Mouse (Mus musculus) embryonic facial prominence, embryonic 12.5 days (tissue): ENCODE results near the gene Cd80. TPM values are rescaled to one million over a fixed set of nuclear protein-coding genes. Genes with fewer than 3 reads are reported as not detected.
A peak's percentile ranks its signal among the peaks of the same experiment; 100 is the strongest.
"Not testable (repeated sequence)": the region's sequence is repeated elsewhere in the genome, so short reads cannot be mapped to it uniquely, and the experiment has no call there.

Experiments used
- ATAC-seq: fragments of 200-750 bp; cut with Nextera tagmentation; 2 replicates; pipeline ENCODE4 v1.8.0; 2017; ENCODE audit not compliant: insufficient number of reproducible peaks, insufficient read depth, low FRiP score, low TSS enrichment
- H3K27ac ChIP-seq: fragments of 300-500 bp; sonication (generic); 2 replicates; pipeline ENCODE4 v1.5.1; 2016; ENCODE audit warnings: mild to moderate bottlenecking
- H3K27me3 ChIP-seq: fragments of 300-500 bp; sonication (generic); 2 replicates; pipeline ENCODE4 v1.6.1; 2016; ENCODE audit warnings: mild to moderate bottlenecking, moderate library complexity
- H3K36me3 ChIP-seq: fragments of 300-500 bp; sonication (generic); 2 replicates; pipeline ENCODE4 v1.6.1; 2016; ENCODE audit warnings: mild to moderate bottlenecking
- H3K4me1 ChIP-seq: fragments of 300-500 bp; sonication (generic); 2 replicates; pipeline ENCODE4 v1.6.1; 2016
- H3K4me2 ChIP-seq: fragments of 300-500 bp; sonication (generic); replicated peaks from 2 replicates; pipeline ENCODE4 v1.6.1; 2016; ENCODE audit warnings: mild to moderate bottlenecking, moderate library complexity
- H3K4me3 ChIP-seq: fragments of 300-500 bp; sonication (generic); 2 replicates; pipeline ENCODE4 v1.5.1; 2016; ENCODE audit warnings: mild to moderate bottlenecking
- H3K9ac ChIP-seq: fragments of 300-500 bp; sonication (generic); 2 replicates; pipeline ENCODE4 v1.6.1; 2016; ENCODE audit warnings: mild to moderate bottlenecking, moderate library complexity
- H3K9me3 ChIP-seq: fragments of 300-500 bp; sonication (generic); 2 replicates; pipeline ENCODE4 v1.6.1; 2016; ENCODE audit warnings: mild to moderate bottlenecking, moderate library complexity
- WGBS: fragments of 180-500 bp; shearing (Covaris S2); methylation state at CpG from one replicate; pipeline ENCODE4 v1.1.7; 2016; 5-methylcytosine and 5-hydroxymethylcytosine counted together
- polyA plus RNA-seq: library from polyadenylated mRNA; unstranded; fragments of >200 nt; fragmentation: Nextera tagmentation; extraction: Ambion mirVana; gene quantifications from 2 replicates; pipeline ENCODE4 v1.2.1, GENCODE M21; 2016

The Cd80 gene
- polyA plus RNA-seq, 1 experiment from 2014 or later: 0.51 TPM

DNA sequence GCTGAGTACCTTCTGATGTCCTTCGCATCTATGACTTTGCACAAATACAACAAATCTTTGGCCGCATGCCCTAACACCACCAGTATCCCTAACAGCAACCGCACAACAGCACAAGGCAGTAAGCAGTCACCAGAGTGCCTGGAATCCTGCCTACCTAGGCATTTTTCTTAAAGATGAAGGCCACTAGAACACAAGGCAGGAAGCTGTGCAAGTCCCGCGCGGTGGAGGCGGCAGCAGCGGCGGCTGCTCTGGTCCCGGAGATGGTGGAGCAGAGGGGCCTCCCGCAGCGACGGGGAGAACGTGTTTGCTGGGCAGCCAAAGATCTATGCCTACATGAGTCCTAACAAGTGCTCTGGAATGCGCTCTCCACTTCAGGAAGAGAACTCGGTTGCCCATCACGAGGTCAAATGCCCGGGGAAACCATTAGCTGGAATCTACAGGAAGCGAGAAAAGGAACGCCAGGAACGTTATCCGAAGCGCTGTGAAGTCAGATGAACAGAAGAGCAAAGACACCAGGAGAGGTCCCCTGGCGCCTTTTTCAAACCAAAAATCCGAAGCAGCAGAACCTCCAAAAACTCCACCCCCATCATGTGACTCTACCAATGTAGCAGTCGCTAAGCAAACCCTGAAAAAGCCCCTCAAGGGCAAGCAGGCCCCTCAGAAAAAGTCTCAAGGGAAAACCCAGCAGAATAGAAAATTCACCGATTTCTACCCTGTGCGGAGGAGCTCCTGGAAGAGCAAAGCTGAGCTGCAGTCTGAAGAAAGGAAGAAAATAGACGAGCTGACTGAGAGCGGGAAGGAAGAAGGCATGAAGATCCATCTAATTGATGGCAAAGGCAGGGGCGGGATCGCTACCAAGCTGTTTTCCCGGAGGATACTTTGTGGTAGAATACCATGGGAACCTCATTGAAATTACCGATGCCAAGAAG lies 21.2 kb downstream of the Cd80 start:
- peak overlapping the region; percentile 20; the same call in 1 of the 2 replicates for H3K27ac ChIP-seq
- H3K4me1 ChIP-seq: no peaks in the 10 kb centered on the region; the same call in 1 of the 2 replicates
- 0 out of 2 replicates have a peak, but pooled peaks have one; percentile 10 for ATAC-seq
- H3K4me2 ChIP-seq: peak overlapping the region; percentile 67
- WGBS: 10% methylated on average over 34 of the region's 34 CpGs
- H3K27me3 ChIP-seq: 0 out of 2 replicates have a peak, but pooled peaks cover under 1% of the 10 kb centered on the region
- H3K9me3 ChIP-seq: no peaks in the 10 kb centered on the region
- peak overlapping the region; percentile 35 for H3K4me3 ChIP-seq
- H3K9ac ChIP-seq: peak overlapping the region; percentile 44; the same call in 1 of the 2 replicates
- no peaks in the 10 kb centered on the region for H3K36me3 ChIP-seq

DNA sequence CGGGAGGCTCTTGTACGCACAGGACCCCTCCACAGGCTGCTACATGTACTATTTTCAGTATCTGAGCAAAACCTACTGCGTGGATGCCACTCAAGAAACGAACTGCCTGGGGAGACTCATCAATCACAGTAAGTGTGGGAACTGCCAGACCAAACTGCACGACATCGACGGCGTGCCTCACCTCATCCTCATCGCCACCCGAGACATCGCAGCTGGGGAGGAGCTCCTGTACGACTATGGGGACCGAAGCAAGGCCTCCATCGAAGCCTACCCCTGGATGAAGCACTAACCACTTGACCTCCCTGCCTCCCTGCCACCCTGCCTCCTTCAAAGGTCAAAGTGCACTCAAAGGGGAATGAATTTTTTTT lies 21.9 kb downstream of the Cd80 start:
- Histone ChIP-seq H3K27ac (peak overlapping the region; percentile 20; the same call in 1 of the 2 replicates), H3K9ac (0 out of 2 replicates have a peak overlapping the region, but pooled peaks have one; percentile 44), H3K4me3 (peak overlapping the region; percentile 35), H3K4me2 (peak overlapping the region; percentile 67)
- WGBS: 54% methylated on average over 14 of the region's 14 CpGs
- not testable (repeated sequence) for ATAC-seq, H3K9me3 ChIP-seq, H3K36me3 ChIP-seq, H3K27me3 ChIP-seq, H3K4me1 ChIP-seq

DNA sequence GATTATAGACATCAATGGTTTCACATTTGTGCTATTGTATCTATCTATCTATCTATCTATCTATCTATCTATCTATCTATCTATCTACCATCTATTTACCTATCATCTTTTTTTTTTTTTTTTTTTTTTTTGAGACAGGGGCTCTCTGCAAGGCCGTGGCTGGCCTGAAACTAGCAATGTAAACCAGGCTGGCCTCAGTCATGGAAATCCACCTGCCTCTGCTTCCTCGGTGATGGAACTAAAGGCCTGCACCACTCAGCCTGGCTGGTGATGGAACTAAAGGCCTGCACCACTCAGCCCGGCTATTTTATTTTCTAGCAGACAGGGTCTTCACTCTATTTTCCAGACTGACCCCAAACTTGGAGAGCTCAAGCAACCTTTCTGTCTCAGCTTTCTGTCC lies 22.9 kb downstream of the Cd80 start:
- no peak overlapping the region for H3K4me2 ChIP-seq
- ATAC-seq: no peak
- 90% methylated on average over 3 of the region's 3 CpGs for WGBS
- no peak overlapping the region for H3K4me3 ChIP-seq
- H3K27ac ChIP-seq: no peak overlapping the region
- peaks cover 3% of the 10 kb centered on the region; the same call in 1 of the 2 replicates for H3K4me1 ChIP-seq
- H3K36me3 ChIP-seq: no peaks in the 10 kb centered on the region
- no peaks in the 10 kb centered on the region for H3K9me3 ChIP-seq
- no peak overlapping the region for H3K9ac ChIP-seq
- H3K27me3 ChIP-seq: peaks cover 17% of the 10 kb centered on the region

DNA sequence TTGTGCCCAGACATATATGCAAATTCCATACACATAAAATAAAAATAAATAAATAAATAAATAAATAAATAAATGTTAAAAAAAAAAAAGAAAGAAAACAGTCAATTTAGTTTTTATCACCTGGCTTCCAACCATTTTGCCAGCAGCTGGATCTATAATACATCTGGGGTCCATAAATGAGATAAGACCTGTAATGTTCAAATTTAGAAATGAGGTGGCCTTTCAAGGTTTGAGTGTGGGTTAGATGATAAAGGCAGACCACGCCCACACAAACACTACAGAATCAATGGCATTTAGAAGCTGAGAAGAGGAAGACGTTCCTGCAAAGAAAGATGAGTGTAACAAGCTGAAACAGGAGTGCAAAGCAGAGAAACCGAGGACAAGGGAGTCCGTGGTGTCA lies 26.0 kb downstream of the Cd80 start:
- WGBS: 75% methylated on average over 4 of the region's 4 CpGs
- Histone ChIP-seq H3K27me3 (peaks cover 27% of the 10 kb centered on the region), H3K9ac (no peak overlapping the region), H3K4me1 (peaks cover 6% of the 10 kb centered on the region; the same call in 1 of the 2 replicates), H3K4me2 (no peak overlapping the region), H3K9me3 (no peaks in the 10 kb centered on the region), H3K36me3 (no peaks in the 10 kb centered on the region), H3K27ac (no peak overlapping the region), H3K4me3 (no peak overlapping the region)
- ATAC-seq: no peak

DNA sequence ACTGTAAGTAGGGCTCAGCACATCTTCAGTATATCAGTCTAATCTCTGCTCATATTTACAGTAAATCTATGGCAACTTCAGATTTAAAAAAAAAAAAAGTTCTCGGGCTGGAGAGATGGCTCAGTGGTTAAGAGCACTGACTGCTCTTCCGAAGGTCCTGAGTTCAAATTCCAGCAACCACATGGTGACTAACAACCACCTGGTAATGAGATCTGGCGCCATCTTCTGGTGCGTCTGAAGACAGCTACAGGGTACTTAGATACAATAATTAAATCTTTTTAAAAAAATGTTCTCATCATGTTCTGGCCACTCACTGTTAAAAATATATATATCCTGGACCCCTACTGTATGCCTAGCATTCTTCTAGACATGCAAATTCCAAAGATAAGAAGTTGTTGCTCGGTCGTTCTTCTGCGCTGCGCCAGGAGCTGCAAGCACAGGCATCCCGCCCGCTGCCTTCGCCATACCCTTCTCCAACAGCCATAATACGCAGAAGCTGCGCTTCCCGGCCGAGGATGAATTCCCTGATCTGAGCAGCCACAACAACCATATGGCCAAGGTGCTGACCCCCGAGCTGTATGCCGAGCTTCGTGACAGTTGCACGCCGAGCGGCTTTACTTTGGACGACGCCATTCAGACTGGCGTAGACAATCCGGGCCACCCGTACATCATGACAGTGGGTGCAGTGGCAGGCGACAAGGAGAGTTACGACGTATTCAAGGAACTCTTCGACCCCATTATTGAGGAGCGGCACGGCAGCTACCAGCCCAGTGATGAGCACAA lies 27.6 kb downstream of the Cd80 start:
- Histone ChIP-seq H3K4me3 (peak overlapping the region; percentile 33), H3K4me1 (peaks cover 6% of the 10 kb centered on the region; the same call in 1 of the 2 replicates), H3K9ac (0 out of 2 replicates have a peak overlapping the region, but pooled peaks have one; percentile 19), H3K9me3 (no peaks in the 10 kb centered on the region), H3K36me3 (no peaks in the 10 kb centered on the region), H3K27ac (no peak overlapping the region), H3K27me3 (peaks cover 27% of the 10 kb centered on the region), H3K4me2 (peak overlapping the region; percentile 55)
- 25% methylated on average over 32 of the region's 32 CpGs for WGBS
- ATAC-seq: 0 out of 2 replicates have a peak, but pooled peaks have one; percentile 41

DNA sequence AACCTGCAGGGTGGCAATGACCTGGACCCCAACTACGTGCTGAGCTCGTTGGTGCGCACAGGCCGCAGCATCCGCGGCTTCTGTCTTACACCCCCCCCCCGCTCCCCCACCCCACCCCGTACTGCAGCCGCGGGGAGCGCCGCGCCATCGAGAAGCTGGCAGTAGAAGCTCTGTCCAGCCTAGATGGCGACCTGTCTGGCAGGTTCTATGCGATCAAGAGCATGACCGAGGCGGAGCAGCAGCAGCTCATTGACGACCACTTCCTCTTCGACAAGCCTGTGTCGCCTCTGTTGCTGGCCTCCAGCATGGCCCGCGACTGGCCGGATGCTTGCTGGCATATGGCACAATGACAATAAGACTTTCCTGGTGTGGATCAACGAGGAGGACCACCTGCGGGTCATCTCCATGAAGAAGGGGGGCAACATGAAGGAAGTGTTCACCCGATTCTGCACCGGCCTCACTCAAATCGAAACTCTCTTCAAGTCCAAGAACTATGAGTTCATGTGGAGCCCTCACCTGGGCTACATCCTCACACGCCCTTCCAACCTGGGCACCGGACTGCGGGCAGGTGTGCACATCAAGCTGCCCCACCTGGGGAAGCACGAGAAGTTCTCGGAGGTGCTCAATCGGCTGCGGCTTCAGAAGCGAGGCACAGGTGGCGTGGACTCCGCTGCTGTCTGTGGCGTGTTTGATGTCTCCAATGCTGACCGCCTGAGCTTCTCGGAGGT lies 28.4 kb downstream of the Cd80 start:
- H3K4me1 ChIP-seq: peaks cover 6% of the 10 kb centered on the region; the same call in 1 of the 2 replicates

DNA sequence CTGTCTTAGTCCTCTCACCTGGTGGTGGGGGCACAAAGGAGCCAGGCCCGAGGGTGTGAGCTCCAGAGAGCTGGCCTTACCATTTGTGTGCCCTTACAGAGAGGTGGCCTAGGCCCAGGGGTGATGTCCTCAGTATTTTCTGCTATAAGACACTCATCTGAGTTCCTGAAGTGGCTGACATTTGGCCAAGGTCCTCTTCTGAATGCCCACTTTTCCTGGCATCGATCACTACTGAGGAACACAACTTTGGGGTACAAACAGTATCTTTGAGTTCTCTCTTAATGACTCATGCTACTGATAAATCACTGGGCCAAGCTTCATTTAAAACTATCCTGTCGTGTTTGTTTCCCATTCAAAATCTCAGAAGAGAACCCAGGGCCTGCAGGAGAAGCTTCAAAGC lies 37.2 kb downstream of the Cd80 start:
- Histone ChIP-seq H3K27me3 (no peaks in the 10 kb centered on the region), H3K27ac (no peak overlapping the region), H3K9me3 (no peaks in the 10 kb centered on the region), H3K4me3 (no peak overlapping the region), H3K9ac (no peak overlapping the region), H3K36me3 (peaks cover 9% of the 10 kb centered on the region; the same call in 1 of the 2 replicates), H3K4me1 (no peaks in the 10 kb centered on the region), H3K4me2 (no peak overlapping the region)
- 84% methylated on average over 3 of the region's 3 CpGs for WGBS
- ATAC-seq: no peak

More for the DNA sequence above, 28.4 kb downstream of the Cd80 start:
- H3K27ac ChIP-seq: no peak overlapping the region
- H3K4me2 ChIP-seq: peak overlapping the region; percentile 55
- H3K9ac ChIP-seq: 0 out of 2 replicates have a peak overlapping the region, but pooled peaks have one; percentile 19
- ATAC-seq: 0 out of 2 replicates have a peak, but pooled peaks have one; percentile 22
- peaks cover 27% of the 10 kb centered on the region for H3K27me3 ChIP-seq
- 40% methylated on average over 41 of the region's 42 CpGs for WGBS
- H3K36me3 ChIP-seq: no peaks in the 10 kb centered on the region
- H3K4me3 ChIP-seq: peak overlapping the region; percentile 33
- no peaks in the 10 kb centered on the region for H3K9me3 ChIP-seq

DNA sequence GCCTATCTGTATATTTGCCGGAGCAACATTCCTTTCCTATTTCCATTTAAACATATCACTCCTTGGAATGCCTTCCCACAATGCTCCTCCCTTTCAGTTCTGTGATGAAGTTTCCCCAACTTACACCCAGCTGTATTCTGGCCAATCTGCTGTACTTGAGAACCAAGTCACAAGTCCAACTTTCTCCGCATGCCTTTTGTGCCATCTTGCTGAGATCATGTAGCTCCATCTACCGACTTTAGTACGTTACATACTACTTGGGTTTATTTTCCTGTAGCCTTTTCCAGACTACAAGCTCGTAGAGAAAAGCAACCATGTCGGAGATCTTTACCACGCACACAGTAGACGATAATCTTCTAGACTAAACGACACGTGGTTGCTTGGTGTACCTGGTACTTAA lies 38.5 kb downstream of the Cd80 start:
- H3K4me1 ChIP-seq: no peaks in the 10 kb centered on the region
- no peaks in the 10 kb centered on the region for H3K9me3 ChIP-seq
- no peak overlapping the region for H3K9ac ChIP-seq
- H3K36me3 ChIP-seq: peaks cover 21% of the 10 kb centered on the region
- no peak overlapping the region for H3K27ac ChIP-seq
- no peak overlapping the region for H3K4me3 ChIP-seq
- H3K27me3 ChIP-seq: no peaks in the 10 kb centered on the region
- no peak overlapping the region for H3K4me2 ChIP-seq
- ATAC-seq: no peak
- 90% methylated on average over 10 of the region's 10 CpGs for WGBS

DNA sequence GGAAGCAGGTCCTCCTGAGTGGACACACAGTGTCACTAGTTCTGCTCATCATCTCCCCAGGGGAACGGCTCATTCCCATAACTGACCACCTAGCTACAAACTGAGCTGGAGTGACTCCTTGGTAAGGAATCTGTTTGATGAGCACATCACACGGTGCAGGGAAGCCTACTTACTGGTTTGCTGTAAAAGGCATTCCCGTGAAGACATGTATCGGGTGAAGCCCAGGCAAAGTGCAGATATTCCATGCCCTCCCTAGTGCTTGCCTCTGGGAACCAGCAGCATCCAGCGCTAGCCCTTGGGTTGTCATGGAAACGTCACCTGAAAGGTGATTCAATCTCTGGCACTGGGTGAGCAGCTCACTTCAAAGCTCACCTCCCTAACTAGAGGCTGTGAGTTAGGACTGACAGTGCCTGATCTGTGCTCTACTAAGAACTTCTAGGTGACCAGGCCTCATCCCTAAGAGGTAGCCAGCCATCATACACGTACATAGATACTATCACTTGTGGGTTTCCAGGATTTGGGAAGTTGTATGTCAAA lies 41.3 kb downstream of the Cd80 start:
- Histone ChIP-seq H3K4me1 (no peaks in the 10 kb centered on the region), H3K27ac (no peak overlapping the region), H3K4me3 (no peak overlapping the region), H3K4me2 (no peak overlapping the region), H3K27me3 (no peaks in the 10 kb centered on the region), H3K9ac (no peak overlapping the region), H3K36me3 (peaks cover 35% of the 10 kb centered on the region), H3K9me3 (no peaks in the 10 kb centered on the region)
- WGBS: 81% methylated on average over 7 of the region's 7 CpGs
- no peak for ATAC-seq

DNA sequence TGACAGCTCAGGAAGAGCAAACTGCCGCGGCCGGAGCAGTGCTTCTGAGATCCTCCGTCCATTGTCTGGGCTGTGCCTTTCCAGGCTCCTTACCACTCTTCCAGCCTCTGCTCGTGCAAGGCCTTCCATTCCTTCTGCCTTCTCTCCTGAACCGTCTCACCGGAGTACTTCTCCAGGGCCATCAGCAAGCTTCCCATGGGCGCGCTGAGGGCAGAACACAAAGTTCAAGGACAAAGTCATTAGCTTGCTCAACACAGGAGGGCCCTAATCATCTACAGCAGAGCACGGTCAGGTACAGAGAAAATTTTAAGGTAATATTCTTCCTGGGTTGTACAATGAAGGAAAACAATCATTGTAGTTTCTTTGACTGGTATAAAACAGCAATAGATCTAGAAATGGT lies 47.1 kb downstream of the Cd80 start:
- Histone ChIP-seq H3K9ac (no peak overlapping the region), H3K27ac (no peak overlapping the region), H3K36me3 (peaks cover 48% of the 10 kb centered on the region), H3K27me3 (no peaks in the 10 kb centered on the region), H3K4me3 (no peak overlapping the region), H3K4me2 (no peak overlapping the region), H3K4me1 (no peaks in the 10 kb centered on the region), H3K9me3 (no peaks in the 10 kb centered on the region)
- ATAC-seq: no peak
- WGBS: 91% methylated on average over 10 of the region's 10 CpGs

DNA sequence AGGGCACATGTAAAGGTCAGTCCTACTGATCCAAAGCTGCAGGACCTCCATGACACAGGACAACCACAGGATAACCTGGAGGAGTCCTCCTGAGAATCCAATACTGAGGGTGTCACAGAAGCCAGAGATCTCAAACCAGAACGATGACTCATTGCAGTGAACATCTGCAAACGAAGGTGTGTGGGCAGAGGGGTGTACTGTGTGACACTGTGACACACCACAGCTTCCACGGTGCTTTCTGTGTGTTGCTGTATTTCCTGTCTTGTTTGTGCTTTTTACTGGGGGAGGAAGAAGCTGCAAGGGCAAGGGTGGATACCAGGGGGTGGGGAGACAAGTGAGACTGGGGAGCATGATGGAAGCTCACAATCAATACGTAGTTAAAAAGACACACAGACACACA lies 48.2 kb downstream of the Cd80 start:
- Histone ChIP-seq H3K4me1 (no peaks in the 10 kb centered on the region), H3K4me2 (no peak overlapping the region), H3K27me3 (no peaks in the 10 kb centered on the region), H3K4me3 (no peak overlapping the region), H3K9me3 (no peaks in the 10 kb centered on the region), H3K27ac (no peak overlapping the region), H3K9ac (no peak overlapping the region), H3K36me3 (peaks cover 40% of the 10 kb centered on the region)
- WGBS: 94% methylated on average over 4 of the region's 4 CpGs
- ATAC-seq: no peak
